Mouse (Mus musculus) brain, embryonic 14.5 days (tissue): ENCODE measurements around the gene Epb41l2. TPM values are rescaled to one million over a fixed set of nuclear protein-coding genes. Genes with fewer than 3 reads are reported as not detected.

ENCODE experiments used
- DNase-seq: peaks from one replicate; pipeline ENCODE4 v3.0.0-alpha.2; 2011; ENCODE audit warnings: low read depth
- CTCF ChIP-seq: fragments of 200-500 bp; IDR thresholded peaks from 2 replicates; pipeline ENCODE4 v1.5.1; 2012; ENCODE audit warnings: inconsistent platforms, mild to moderate bottlenecking, moderate library complexity, borderline replicate concordance; ENCODE audit not compliant: insufficient read depth, insufficient read length; ENCODE audit errors: extremely low read depth
- POLR2A ChIP-seq: fragments of 200-500 bp; IDR thresholded peaks from 2 replicates; pipeline ENCODE4 v1.6.1; 2012; ENCODE audit warnings: mild to moderate bottlenecking, inconsistent platforms, borderline replicate concordance; ENCODE audit not compliant: poor library complexity, insufficient read depth, insufficient read length, severe bottlenecking; ENCODE audit errors: extremely low read depth
- polyA plus RNA-seq: library from polyadenylated mRNA; depleted of rRNA; stranded (reverse); fragments of >200 nt; gene quantifications from 2 replicates; pipeline ENCODE4 v1.2.3, GENCODE M21; 2012

Gene Epb41l2
- polyA plus RNA-seq, 1 experiment: 63.4 TPM

DNA sequence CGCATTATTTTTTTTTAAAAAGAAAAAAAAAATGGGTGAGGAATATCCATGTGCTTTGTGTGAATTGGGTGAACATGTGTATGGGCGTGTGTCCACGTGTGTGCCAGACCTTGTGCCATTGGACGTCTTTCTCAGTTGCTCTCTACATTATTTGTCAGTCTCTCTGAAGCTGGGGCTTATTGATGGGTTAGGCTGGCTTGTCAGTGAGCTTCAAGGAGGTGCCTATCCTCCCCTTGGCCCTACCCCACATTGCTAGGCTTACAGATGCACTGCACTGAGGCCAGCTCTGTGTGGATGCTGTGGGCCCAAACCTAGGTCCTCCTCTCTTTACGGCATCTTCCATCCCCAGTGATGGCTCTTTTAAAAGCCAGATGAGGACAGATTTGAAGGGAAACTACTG lies 69.1 kb downstream of the Epb41l2 start:
- DNase-seq: peak; percentile 33
- no peak for TF ChIP-seq POLR2A
- no peak for TF ChIP-seq CTCF

DNA sequence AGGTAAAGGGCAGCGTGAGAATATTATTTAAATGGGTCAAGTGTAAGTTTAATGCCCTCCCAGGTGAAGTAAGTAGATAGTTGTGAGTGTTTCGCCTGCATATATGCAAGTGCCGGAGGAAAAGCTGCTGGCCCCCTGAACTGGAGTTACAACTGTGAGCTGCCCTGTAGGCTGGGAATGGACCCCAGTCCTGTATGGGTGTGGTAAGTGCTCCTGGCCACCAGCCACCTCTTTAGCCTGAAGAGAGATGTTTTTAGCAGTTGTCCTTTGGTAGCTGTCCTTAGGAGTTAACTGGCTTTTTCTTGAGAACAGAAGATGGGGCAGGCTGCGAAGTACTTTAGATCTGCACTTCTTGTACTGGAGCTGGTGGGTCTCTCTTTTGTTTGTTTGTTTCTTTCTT lies 69.7 kb downstream of the Epb41l2 start:
- no peak for TF ChIP-seq POLR2A
- no peak for TF ChIP-seq CTCF
- DNase-seq: no peak

DNA sequence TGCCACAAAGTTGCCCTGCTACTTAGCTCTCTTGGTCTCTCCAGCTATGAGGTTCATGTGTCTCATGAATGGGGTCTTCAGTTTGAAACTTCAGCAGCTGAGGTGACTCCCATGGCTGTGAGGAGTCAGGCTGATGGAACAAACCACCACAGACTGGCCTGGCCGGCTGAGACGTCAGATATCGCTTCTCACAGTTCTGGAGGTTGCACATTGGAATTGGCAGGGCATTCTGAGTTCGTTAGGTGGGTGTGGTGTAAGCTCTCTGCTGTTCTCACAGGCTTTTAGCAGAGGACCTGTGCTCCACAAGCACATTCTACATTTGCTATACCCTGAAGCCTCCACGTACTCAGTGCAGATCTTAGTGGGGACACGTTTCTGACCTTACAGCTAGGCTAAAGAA lies 71.3 kb downstream of the Epb41l2 start:
- DNase-seq: no peak
- TF ChIP-seq POLR2A (no peak), CTCF (no peak)

DNA sequence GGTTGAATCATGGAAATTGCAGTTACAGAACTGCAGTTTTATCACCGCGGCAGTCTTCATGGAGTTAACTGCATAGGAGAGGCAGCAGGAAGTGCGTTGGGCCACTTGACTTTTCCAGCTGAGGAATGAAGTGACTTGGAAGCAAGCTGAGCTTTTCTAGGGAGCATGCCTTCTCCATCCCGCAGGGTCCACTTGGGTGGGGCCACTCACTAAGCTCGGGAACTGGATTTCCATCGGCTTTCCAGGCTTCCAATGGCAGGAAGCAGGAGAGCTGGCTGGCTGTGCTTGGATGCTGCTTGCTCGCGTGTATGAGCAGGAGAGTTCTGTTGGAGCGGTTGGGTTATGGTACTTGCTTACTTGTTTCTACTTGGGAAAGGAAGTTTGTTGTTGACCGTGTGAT lies 72.8 kb downstream of the Epb41l2 start:
- TF ChIP-seq CTCF: no peak
- TF ChIP-seq POLR2A: no peak
- DNase-seq: no peak

DNA sequence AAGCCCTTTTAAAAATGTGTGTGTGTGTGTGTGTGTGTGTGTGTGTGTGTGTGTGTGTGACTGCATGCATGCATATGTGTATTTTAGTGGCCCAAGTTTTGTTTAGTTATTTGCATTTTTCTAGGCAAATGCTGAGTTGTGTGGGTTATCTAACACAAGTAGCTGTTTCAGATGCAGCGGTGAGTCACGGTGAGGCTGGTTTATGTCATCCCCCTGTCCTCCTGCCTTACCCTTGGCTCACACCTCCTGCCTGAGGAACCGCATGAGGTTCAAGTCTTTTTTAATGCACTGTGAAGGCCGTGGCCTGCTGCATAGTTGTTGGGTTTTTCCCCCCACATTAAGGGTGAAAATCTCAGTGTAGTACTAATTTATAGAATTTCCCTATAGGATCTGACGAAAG lies 73.3 kb downstream of the Epb41l2 start:
- DNase-seq: no peak

DNA sequence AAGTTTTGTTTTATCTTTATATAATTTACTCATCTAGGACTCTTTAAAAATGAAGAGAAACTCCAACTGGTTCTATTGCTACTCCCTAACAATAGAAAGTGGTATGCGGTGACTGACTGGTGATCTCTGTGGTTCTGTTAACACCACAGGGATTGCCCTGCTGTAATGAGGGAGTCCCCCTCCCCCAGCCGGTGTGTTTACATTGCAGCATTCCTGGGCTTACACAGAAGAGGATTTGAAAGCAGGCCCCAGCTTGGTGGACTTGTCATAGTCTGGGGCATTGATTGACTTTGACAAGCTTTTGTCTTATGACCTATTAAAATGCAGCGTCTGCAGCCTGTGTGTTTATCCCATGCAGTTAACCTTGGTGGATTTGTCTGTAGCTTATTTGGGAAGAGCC lies 73.9 kb downstream of the Epb41l2 start:
- TF ChIP-seq CTCF (no peak), POLR2A (no peak)
- DNase-seq: peak; percentile 37

More for the DNA sequence above, 73.3 kb downstream of the Epb41l2 start:
- TF ChIP-seq CTCF (no peak), POLR2A (no peak)

- no peak for TF ChIP-seq POLR2A
- no peak for TF ChIP-seq CTCF
- no peak for DNase-seq
Observed at GRCm38 (mm10) chr10:25434358-25435044, 74.9 kb downstream of the Epb41l2 start.

DNA sequence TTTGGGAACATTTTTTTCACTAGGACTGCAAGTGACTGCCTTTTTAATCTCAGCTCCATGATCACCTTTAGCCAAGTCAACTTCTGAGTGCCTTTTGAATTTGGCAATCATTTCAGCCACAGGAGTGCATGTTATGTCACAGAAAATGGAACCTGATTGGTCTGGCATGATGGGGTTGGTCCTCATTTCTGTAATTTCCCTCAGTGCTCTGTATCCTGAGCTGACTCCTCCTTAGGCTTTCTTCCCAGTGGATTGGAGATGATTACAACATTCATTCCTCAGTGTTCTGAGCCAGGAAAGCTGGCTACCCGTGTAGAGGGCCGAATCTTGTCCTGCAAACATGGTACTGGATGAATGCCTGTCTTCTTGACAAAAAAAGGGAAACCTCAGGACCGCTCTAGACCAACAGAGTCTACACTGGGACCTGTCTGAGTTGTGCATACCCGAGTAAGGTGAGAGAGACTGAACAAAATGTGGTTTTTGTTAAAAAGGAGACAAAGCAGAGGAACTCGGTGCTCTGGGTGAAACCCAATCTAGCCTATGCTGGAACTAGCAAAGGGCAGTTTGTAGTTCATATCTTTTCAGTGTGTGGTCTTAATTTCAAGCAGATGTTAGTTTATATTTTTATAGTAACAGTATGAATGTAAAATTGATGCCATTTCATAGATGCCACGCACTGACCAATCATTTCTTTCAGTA lies 77.3 kb downstream of the Epb41l2 start:
- TF ChIP-seq CTCF: no peak
- no peak for TF ChIP-seq POLR2A
- DNase-seq: no peak

DNA sequence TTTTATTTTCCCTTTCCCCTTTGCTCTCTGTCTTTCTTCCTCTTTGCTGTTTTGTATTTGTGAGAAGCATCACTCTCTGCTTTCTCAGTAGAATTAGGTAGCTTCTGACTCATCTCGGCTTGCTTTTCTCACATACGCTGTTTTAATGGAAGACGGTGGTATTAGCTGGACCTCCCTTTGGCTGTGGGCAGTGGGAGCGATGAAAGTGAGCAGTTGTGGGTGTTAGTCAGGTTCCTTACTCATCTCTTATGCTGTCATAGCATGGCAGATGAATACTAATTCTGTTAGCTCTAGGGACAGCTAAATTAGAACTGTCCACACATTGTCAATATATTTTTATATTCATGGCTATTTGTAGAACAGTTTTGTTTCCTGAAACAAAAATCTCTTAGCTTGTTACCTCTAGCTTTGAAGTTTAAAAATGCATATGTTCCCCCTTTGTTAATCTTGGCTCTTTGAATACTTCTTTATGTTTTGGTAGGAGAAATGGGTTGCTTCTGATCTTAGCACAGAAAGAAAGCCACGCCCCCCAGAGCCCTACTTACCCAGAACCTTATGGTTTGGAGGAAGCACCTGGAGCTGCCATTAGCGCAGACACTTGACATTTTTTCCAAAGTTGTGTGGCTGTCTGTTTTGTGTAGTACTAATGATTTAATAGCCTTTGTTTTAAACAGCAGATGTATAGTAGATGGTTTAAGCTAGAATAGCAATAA lies 78.1 kb downstream of the Epb41l2 start:
- no peak for DNase-seq
- no peak for TF ChIP-seq CTCF
- TF ChIP-seq POLR2A: no peak

DNA sequence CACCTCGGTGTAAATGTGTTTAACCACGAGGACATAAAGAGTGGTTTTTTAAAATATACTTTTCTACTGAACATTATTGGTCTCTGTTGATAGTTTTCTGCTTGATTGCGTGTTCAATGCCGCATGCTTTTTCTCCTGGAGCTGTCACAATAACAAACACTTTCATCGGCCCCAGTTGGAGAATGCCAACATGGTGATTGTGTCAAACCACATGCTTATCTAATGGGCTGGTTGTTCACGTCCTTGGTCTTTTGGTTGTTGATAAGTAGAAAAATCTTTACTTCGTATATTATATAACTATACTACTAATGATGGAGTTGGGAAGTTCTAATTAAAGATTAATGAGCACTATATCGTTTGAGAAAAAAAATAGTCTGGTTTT lies 78.7 kb downstream of the Epb41l2 start:
- no peak for TF ChIP-seq POLR2A
- no peak for TF ChIP-seq CTCF
- no peak for DNase-seq

GRCm38 (mm10) chr10:25439163-25439562 lies 79.6 kb downstream of the Epb41l2 start:
- TF ChIP-seq POLR2A: no peak
- no peak for TF ChIP-seq CTCF
- DNase-seq: no peak

DNA sequence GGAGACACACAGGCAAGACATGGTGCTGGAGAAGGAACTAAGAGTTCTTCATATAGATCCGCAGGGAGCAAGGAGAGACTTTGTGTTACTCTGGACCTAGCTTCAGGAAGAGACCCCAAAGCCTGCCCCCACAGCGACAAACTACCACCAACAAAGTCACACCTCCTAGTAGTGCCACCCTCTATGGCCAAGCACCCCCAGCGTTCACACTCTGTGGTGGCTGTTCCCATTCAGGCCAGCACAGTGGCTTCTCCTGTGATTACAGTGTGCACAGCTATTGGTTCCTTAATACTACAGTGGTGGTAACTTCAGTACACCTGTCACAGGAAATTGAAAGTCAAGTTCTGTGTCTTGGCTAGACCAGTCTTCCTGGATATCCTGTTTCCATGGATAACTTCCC lies 80.3 kb downstream of the Epb41l2 start:
- no peak for DNase-seq
- TF ChIP-seq POLR2A (no peak), CTCF (no peak)

GRCm38 (mm10) chr10:25441405-25441804 lies 81.8 kb downstream of the Epb41l2 start:
- TF ChIP-seq CTCF (no peak), POLR2A (no peak)
- no peak for DNase-seq
